ENCODE assay signal across 9 mouse cellular contexts in the genomic region with DNA sequence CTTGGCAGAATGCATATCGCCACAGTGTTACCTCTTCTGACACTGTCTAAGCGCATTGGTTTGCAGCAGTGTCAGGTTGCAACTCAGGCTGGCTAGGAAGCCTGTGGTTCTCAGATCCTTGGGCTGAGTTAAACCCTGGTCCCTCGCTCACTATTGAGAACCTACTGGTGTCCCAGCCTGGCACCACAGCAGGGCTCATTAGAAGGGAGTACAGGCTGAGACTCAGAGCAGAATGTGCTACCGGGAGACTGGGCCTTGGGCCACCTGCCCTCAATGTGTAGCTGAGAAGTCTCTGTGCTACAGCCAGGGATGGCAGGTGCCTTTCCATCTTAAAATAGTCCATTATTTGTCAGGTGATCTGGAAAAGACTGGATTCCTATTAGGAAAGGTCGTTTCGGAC. TPM values are rescaled to one million over a fixed set of nuclear protein-coding genes. Genes with fewer than 3 reads are reported as not detected.
DNase-seq lines count a peak whose midpoint lies in the region; ATAC-seq and TF ChIP-seq lines count a peak whose summit lies in the region.
"Had no signal": no experiment of that assay in that cellular context is flagged by ENCODE, and none has a peak within 500 bp of the region (broad histone marks: within the 10 kb centered on the region; RNA-seq: fewer than 3 reads in every experiment).

No protein-coding gene starts in this region.

- no peaks in the 10 kb centered on the region for H3K79me2 ChIP-seq in myocyte (ENCODE audit: control insufficient read depth, insufficient read depth)

- no peak overlapping the region for H3K9ac ChIP-seq in lung, embryonic 15.5 days
- no peak overlapping the region for H3K9ac ChIP-seq in heart, embryonic 16.5 days (ENCODE audit: low read length)

- peak overlapping the region; percentile 3; the same call in 1 of the 2 replicates for H3K4me2 ChIP-seq in lung, embryonic 15.5 days
- H3K4me2 ChIP-seq in heart, embryonic 16.5 days (ENCODE audit: low read depth, low read length) = peak overlapping the region; percentile 28
- peak overlapping the region; percentile 4 for H3K4me2 ChIP-seq in myocyte (ENCODE audit: low read depth)

- H3K9me3 ChIP-seq in lung, embryonic 15.5 days = no peaks in the 10 kb centered on the region
- no peaks in the 10 kb centered on the region for H3K9me3 ChIP-seq in heart, embryonic 16.5 days (replicated peaks; ENCODE audit: control insufficient read depth, low read length)

- no peaks in the 10 kb centered on the region for H3K36me3 ChIP-seq in lung, embryonic 15.5 days
- H3K36me3 ChIP-seq in heart, embryonic 16.5 days (ENCODE audit: control insufficient read depth, insufficient read depth) = no peaks in the 10 kb centered on the region
- H3K36me3 ChIP-seq in myocyte (ENCODE audit: control insufficient read depth, insufficient read depth) = no peaks in the 10 kb centered on the region

- DNase-seq in lung, postnatal 36 days = no peak
- peak; percentile 89 to 91 for DNase-seq in cerebellum, postnatal 36 days
- no peak for DNase-seq in spleen, postnatal 36 days (ENCODE audit: low spot score in 2 of 2)
- no peak for DNase-seq in kidney, postnatal 10 days

- peak; percentile 55 for ATAC-seq in lung, embryonic 15.5 days (ENCODE audit: borderline replicate concordance, extremely low read depth, low FRiP score, low TSS enrichment)
- no peak; the same call in 1 of the 2 replicates for ATAC-seq in heart, embryonic 16.5 days (replicated peaks; ENCODE audit: extremely low read depth, insufficient read depth, low FRiP score)
- ATAC-seq in inflammation-experienced regulatory T-cells, adult 6 months = no peak
- ATAC-seq: Patski had no signal

- H3ac ChIP-seq in myocyte (ENCODE audit: control insufficient read depth, insufficient read length) = no peak overlapping the region

- H3K27me3 ChIP-seq in lung, embryonic 15.5 days = no peaks in the 10 kb centered on the region
- H3K27me3 ChIP-seq in heart, embryonic 16.5 days (ENCODE audit: control insufficient read depth, insufficient read depth, low read length) = no peaks in the 10 kb centered on the region
- no peaks in the 10 kb centered on the region for H3K27me3 ChIP-seq in myocyte (ENCODE audit: control insufficient read depth, insufficient read depth, insufficient read length)
- H3K27me3 ChIP-seq: Patski had no signal

- 51% methylated on average over 6 of the region's 6 CpGs for WGBS in lung, embryonic 15.5 days
- WGBS in heart, embryonic 16.5 days = 43% methylated on average over 6 of the region's 6 CpGs

- no peak for TF ChIP-seq POLR2A in myocyte (IDR thresholded peaks at IDR 0.05; ENCODE audit: insufficient read length, low read depth)

- peaks cover 29% of the 10 kb centered on the region for H3K4me1 ChIP-seq in lung, embryonic 15.5 days
- H3K4me1 ChIP-seq in heart, embryonic 16.5 days (ENCODE audit: control insufficient read depth, insufficient read depth, low read length) = peaks cover 22% of the 10 kb centered on the region

- no peak overlapping the region for H3K27ac ChIP-seq in lung, embryonic 15.5 days
- no peak overlapping the region; the same call in 1 of the 2 replicates for H3K27ac ChIP-seq in heart, embryonic 16.5 days (ENCODE audit: low read length)

- H3K4me3 ChIP-seq in lung, embryonic 15.5 days = no peak overlapping the region
- H3K4me3 ChIP-seq in heart, embryonic 16.5 days (ENCODE audit: low read length) = no peak overlapping the region
- no peak overlapping the region for H3K4me3 ChIP-seq in myocyte

TF ChIP-seq in myocyte, 11 proteins besides CTCF, POLR2A, EP300 and RAD21:
- no peak for TF ChIP-seq E2F4 (IDR thresholded peaks at IDR 0.05; ENCODE audit: insufficient read depth)
- TF ChIP-seq TCF3 (IDR thresholded peaks at IDR 0.05; ENCODE audit: insufficient read length, low read depth) = no peak
- peak in 1 of 3 experiments; percentile 31 for TF ChIP-seq MYOD1 (IDR thresholded peaks at IDR 0.05; ENCODE audit: control insufficient read depth in 1 of 3, insufficient read length in 2 of 3, low read depth in 2 of 3)
- no peak for TF ChIP-seq REST (IDR thresholded peaks at IDR 0.05; ENCODE audit: insufficient read depth, insufficient read length)
- no peak for TF ChIP-seq TCF12 (IDR thresholded peaks at IDR 0.05; ENCODE audit: insufficient read depth, poor library complexity, severe bottlenecking)

RNA-seq across cellular contexts. Expression of gene Dock4, which starts 18.5 kb away (rescaled TPM):
- 23.2 and 28.0 TPM in 2 replicates for polyA plus RNA-seq in lung, embryonic 15.5 days (2015; fragmentation: Nextera tagmentation; extraction: Ambion mirVana)
- 6.4 and 9.6 TPM in 2 replicates for polyA plus RNA-seq in heart, embryonic 16.5 days (2015; fragmentation: Nextera tagmentation; extraction: Ambion mirVana)
- 0.73 TPM for polyA plus RNA-seq in myocyte (2012; fragmentation: generic; extraction: Trizol)
- 1 to 10 TPM in 1 of 3 experiments, under 1 TPM in 2; 0.79 to 1.2 (median 0.80) TPM for polyA plus RNA-seq in inflammation-experienced regulatory T-cells, adult 6 months (2017; shearing (Covaris generic))

RNA-seq across cellular contexts. Expression of gene Zfp277, which starts 18.6 kb away (rescaled TPM):
- 41.5 and 43.8 TPM in 2 replicates for polyA plus RNA-seq in lung, embryonic 15.5 days (2015; fragmentation: Nextera tagmentation; extraction: Ambion mirVana)
- polyA plus RNA-seq in heart, embryonic 16.5 days (2015; fragmentation: Nextera tagmentation; extraction: Ambion mirVana) = 28.0 and 28.4 TPM in 2 replicates
- 12.0 TPM for polyA plus RNA-seq in myocyte (2012; fragmentation: generic; extraction: Trizol)
- 10 to 100 TPM; 32.8 to 38.7 (median 38.7) TPM for polyA plus RNA-seq in inflammation-experienced regulatory T-cells, adult 6 months (2017; shearing (Covaris generic))

Comparison
In these comparisons a context has a peak if more than half of its experiments do, and no peak if none do; other contexts are left out.
1. DNase-seq: peak in cerebellum, postnatal 36 days (2 of 2); none in lung, postnatal 36 days (single experiment), spleen, postnatal 36 days (0 of 2) and kidney, postnatal 10 days (single experiment).
2. Peak in every context shown above with its lines, with median percentiles within 50 percentile points of each other: H3K4me2 ChIP-seq.